Comparison of ENCODE assay signal across 22 mouse cellular contexts in genomic region chr17:15991916-15992315, GRCm38 (mm10).
DNase-seq lines count a peak whose midpoint lies in the region; ATAC-seq and TF ChIP-seq lines count a peak whose summit lies in the region.
"Had no signal": no experiment of that assay in that cellular context is flagged by ENCODE, and none has a peak within 500 bp of the region (broad histone marks: within the 10 kb centered on the region; RNA-seq: fewer than 3 reads in every experiment).

No protein-coding gene starts in this region.

- no peaks in the 10 kb centered on the region for H3K36me3 ChIP-seq in hindbrain, embryonic 10.5 days
- no peaks in the 10 kb centered on the region for H3K36me3 ChIP-seq in hindbrain, embryonic 16.5 days (ENCODE audit: control insufficient read depth, insufficient read depth, low read length)
- no peaks in the 10 kb centered on the region for H3K36me3 ChIP-seq in midbrain, embryonic 12.5 days
- H3K36me3 ChIP-seq in midbrain, embryonic 13.5 days = no peaks in the 10 kb centered on the region
- no peaks in the 10 kb centered on the region for H3K36me3 ChIP-seq in CH12.LX (replicated peaks in 1 of 2; ENCODE audit: control insufficient read depth in 1 of 2, insufficient read depth in 1 of 2, low read length in 1 of 2)
- H3K36me3 ChIP-seq: embryonic facial prominence, embryonic 10.5 days; G1E; heart, embryonic 15.5 days had no signal

- H3K4me3 ChIP-seq in hindbrain, embryonic 10.5 days = no peak overlapping the region
- no peak overlapping the region for H3K4me3 ChIP-seq in hindbrain, embryonic 16.5 days (ENCODE audit: low read length)
- H3K4me3 ChIP-seq in midbrain, embryonic 12.5 days = no peak overlapping the region
- no peak overlapping the region for H3K4me3 ChIP-seq in midbrain, embryonic 13.5 days (replicated peaks)
- H3K4me3 ChIP-seq in CH12.LX (replicated peaks in 1 of 3; ENCODE audit: low read depth in 2 of 3, low read length in 2 of 3, poor library complexity in 1 of 3) = no peak overlapping the region
- H3K4me3 ChIP-seq: embryonic facial prominence, embryonic 10.5 days; forebrain, embryonic 13.5 days; heart, adult 2 months; heart, embryonic 15.5 days had no signal

- peak; percentile 67; the same call in 1 of the 2 replicates for TF ChIP-seq EP300 in CH12.LX (IDR thresholded peaks at IDR 0.05; ENCODE audit: low read length)

- no peak overlapping the region for H3K9ac ChIP-seq in hindbrain, embryonic 16.5 days (ENCODE audit: low read depth, low read length)
- H3K9ac ChIP-seq in midbrain, embryonic 12.5 days (replicated peaks) = no peak overlapping the region
- no peak overlapping the region for H3K9ac ChIP-seq in midbrain, embryonic 13.5 days (replicated peaks)
- H3K9ac ChIP-seq in CH12.LX (ENCODE audit: insufficient read depth, low read depth) = no peak overlapping the region
- H3K9ac ChIP-seq: forebrain, embryonic 13.5 days; forebrain, postnatal 0 days; heart, embryonic 15.5 days had no signal

- H3K4me1 ChIP-seq in hindbrain, embryonic 10.5 days (replicated peaks) = peaks cover 62% of the 10 kb centered on the region
- H3K4me1 ChIP-seq in hindbrain, embryonic 16.5 days (ENCODE audit: control insufficient read depth, insufficient read depth, low read depth, low read length) = peaks cover 18% of the 10 kb centered on the region
- peaks cover 43% of the 10 kb centered on the region for H3K4me1 ChIP-seq in midbrain, embryonic 12.5 days
- H3K4me1 ChIP-seq in midbrain, embryonic 13.5 days (replicated peaks) = peaks cover 45% of the 10 kb centered on the region
- H3K4me1 ChIP-seq in CH12.LX (ENCODE audit: control insufficient read depth in 1 of 2, insufficient read depth in 2 of 2) = peaks cover 7 to 79% of the 10 kb centered on the region in 2 experiments

- no peaks in the 10 kb centered on the region for H3K9me3 ChIP-seq in hindbrain, embryonic 10.5 days
- no peaks in the 10 kb centered on the region for H3K9me3 ChIP-seq in hindbrain, embryonic 16.5 days (ENCODE audit: control insufficient read depth, low read length)
- H3K9me3 ChIP-seq in midbrain, embryonic 12.5 days = no peaks in the 10 kb centered on the region
- H3K9me3 ChIP-seq in midbrain, embryonic 13.5 days = no peaks in the 10 kb centered on the region
- no peaks in the 10 kb centered on the region for H3K9me3 ChIP-seq in CH12.LX (replicated peaks; ENCODE audit: low read length)
- H3K9me3 ChIP-seq: embryonic facial prominence, embryonic 10.5 days; forebrain, embryonic 13.5 days; G1E; heart, embryonic 15.5 days had no signal

- no peak for TF ChIP-seq CTCF in CH12.LX (conservative IDR thresholded peaks at IDR 0.05 in 1 of 2, IDR thresholded peaks at IDR 0.05 in 1 of 2; ENCODE audit: low read depth in 2 of 2, low read length in 2 of 2)

- ATAC-seq in hindbrain, embryonic 16.5 days = no peak
- no peak for ATAC-seq in midbrain, embryonic 12.5 days (ENCODE audit: low FRiP score, low read depth)
- no peak for ATAC-seq in midbrain, embryonic 13.5 days
- ATAC-seq: activated CD4-positive, CD25-positive, alpha-beta regulatory T cell, adult 4 months; forebrain, embryonic 13.5 days; forebrain, postnatal 0 days; intestine, embryonic 16.5 days had no signal

- dilution Hi-C loops in CH12.LX (cut with MboI; ENCODE audit: extremely low pct_ligation_motif_present, extremely low pct_unique_long_range_greater_than_20kb, low sequenced_read_pairs) = no loop called here

- no peak for DNase-seq in hindbrain, embryonic 10.5 days (ENCODE audit: low spot score)
- peak; percentile 46 for DNase-seq in CH12.LX (ENCODE audit: extremely low read depth)
- no peak for DNase-seq in cerebellum, postnatal 10 days
- no peak for DNase-seq in kidney, postnatal 36 days
- DNase-seq: adrenal gland, postnatal 14 days; cerebellum, adult 11-12 months; cerebellum, adult 9-10 months; cerebellum, postnatal 36 days; forebrain, postnatal 0 days; gastrocnemius, postnatal 14 days; heart, adult 2 months; heart, postnatal 14 days had no signal

- TF ChIP-seq RAD21 in CH12.LX (IDR thresholded peaks at IDR 0.05; ENCODE audit: low read depth, low read length) = no peak

- peak overlapping the region; percentile 86 for H3K27ac ChIP-seq in hindbrain, embryonic 10.5 days
- no peak overlapping the region for H3K27ac ChIP-seq in hindbrain, embryonic 16.5 days (ENCODE audit: low read depth, low read length)
- peak overlapping the region; percentile 5; the same call in 1 of the 2 replicates for H3K27ac ChIP-seq in midbrain, embryonic 12.5 days (replicated peaks)
- H3K27ac ChIP-seq in midbrain, embryonic 13.5 days = no peak overlapping the region
- H3K27ac ChIP-seq in CH12.LX (ENCODE audit: insufficient read depth, low read depth) = no peak overlapping the region
- H3K27ac ChIP-seq: embryonic facial prominence, embryonic 10.5 days; heart, adult 2 months; heart, embryonic 15.5 days had no signal

- no peaks in the 10 kb centered on the region for H3K79me2 ChIP-seq in CH12.LX (replicated peaks; ENCODE audit: control insufficient read depth, extremely low read depth, insufficient read depth, poor library complexity, severe bottlenecking)

- no peak for TF ChIP-seq POLR2A in CH12.LX (IDR thresholded peaks at IDR 0.05; ENCODE audit: low read depth, low read length)

- 0 out of 2 replicates have a peak, but pooled peaks cover 5% of the 10 kb centered on the region for H3K27me3 ChIP-seq in hindbrain, embryonic 10.5 days (ENCODE audit: insufficient read depth, poor library complexity, severe bottlenecking)
- no peaks in the 10 kb centered on the region for H3K27me3 ChIP-seq in hindbrain, embryonic 16.5 days (replicated peaks; ENCODE audit: control insufficient read depth, insufficient read depth, low read length)
- H3K27me3 ChIP-seq in midbrain, embryonic 12.5 days = no peaks in the 10 kb centered on the region
- H3K27me3 ChIP-seq in midbrain, embryonic 13.5 days = no peaks in the 10 kb centered on the region
- H3K27me3 ChIP-seq in CH12.LX (replicated peaks) = no peaks in the 10 kb centered on the region
- H3K27me3 ChIP-seq: forebrain, embryonic 13.5 days; heart, embryonic 15.5 days had no signal

- 60% methylated on average over 5 of the region's 5 CpGs for WGBS in hindbrain, embryonic 10.5 days
- WGBS in hindbrain, embryonic 16.5 days = 35% methylated on average over 5 of the region's 5 CpGs
- 55% methylated on average over 5 of the region's 5 CpGs for WGBS in midbrain, embryonic 12.5 days
- WGBS in midbrain, embryonic 13.5 days = 55% methylated on average over 5 of the region's 5 CpGs

- no peak overlapping the region for H3K4me2 ChIP-seq in hindbrain, embryonic 16.5 days (ENCODE audit: low read length)
- no peak overlapping the region for H3K4me2 ChIP-seq in midbrain, embryonic 12.5 days (replicated peaks)
- no peak overlapping the region for H3K4me2 ChIP-seq in midbrain, embryonic 13.5 days (replicated peaks)
- H3K4me2 ChIP-seq in CH12.LX (ENCODE audit: insufficient read depth, low read depth, poor library complexity, severe bottlenecking) = peak overlapping the region; percentile 44; the same call in 1 of the 2 replicates
- H3K4me2 ChIP-seq: forebrain, embryonic 13.5 days; heart, embryonic 11.5 days; heart, embryonic 15.5 days had no signal

- in situ Hi-C loops in CH12.LX (cut with MboI; ENCODE audit: low pct_ligation_motif_present, low pct_unique_long_range_greater_than_20kb, low sequenced_read_pairs) = no loop called here

TF ChIP-seq in CH12.LX, 34 proteins besides CTCF, POLR2A, EP300 and RAD21:
- TF ChIP-seq USF2 (conservative IDR thresholded peaks at IDR 0.05; ENCODE audit: low read depth, low read length) = no peak
- TF ChIP-seq ZMIZ1 (IDR thresholded peaks at IDR 0.05; ENCODE audit: low read depth, low read length) = no peak
- TF ChIP-seq MAFK (IDR thresholded peaks at IDR 0.05; ENCODE audit: insufficient replicate concordance, low read length) = 0 out of 2 replicates have a peak, but pooled peaks have one; percentile 29
- TF ChIP-seq HCFC1 (IDR thresholded peaks at IDR 0.05; ENCODE audit: low read depth, low read length) = no peak
- TF ChIP-seq MYC (IDR thresholded peaks at IDR 0.05; ENCODE audit: low read depth, low read length) = no peak
- TF ChIP-seq CHD2 (IDR thresholded peaks at IDR 0.05; ENCODE audit: low read length) = no peak
- TF ChIP-seq JUND (conservative IDR thresholded peaks at IDR 0.05; ENCODE audit: low read depth, low read length) = peak; percentile 23; the same call in 1 of the 2 replicates
- no peak for TF ChIP-seq GABPA (IDR thresholded peaks at IDR 0.05; ENCODE audit: insufficient replicate concordance, low read depth, low read length)
- TF ChIP-seq TCF12 (IDR thresholded peaks at IDR 0.05; ENCODE audit: low read depth, low read length) = 0 out of 2 replicates have a peak, but pooled peaks have one; percentile 31
- no peak for TF ChIP-seq NELFE (IDR thresholded peaks at IDR 0.05; ENCODE audit: low read depth, low read length)
- peak; percentile 40; the same call in 1 of the 2 replicates for TF ChIP-seq MEF2A (IDR thresholded peaks at IDR 0.05; ENCODE audit: borderline replicate concordance, low read depth, low read length)
- peak; percentile 41; the same call in 1 of the 2 replicates for TF ChIP-seq BHLHE40 (IDR thresholded peaks at IDR 0.05; ENCODE audit: low read depth, low read length)
- TF ChIP-seq IRF4 (IDR thresholded peaks at IDR 0.05; ENCODE audit: low read depth, low read length) = peak; percentile 72

Comparison
In these comparisons a context has a peak if more than half of its experiments do, and no peak if none do; other contexts are left out.
1. H3K27ac ChIP-seq: peak in hindbrain, embryonic 10.5 days (single experiment) and midbrain, embryonic 12.5 days (single experiment); none in hindbrain, embryonic 16.5 days (single experiment), midbrain, embryonic 13.5 days (single experiment) and CH12.LX (single experiment).